Mouse (Mus musculus): ENCODE data around the gene Fscn2. TPM values are rescaled to one million over a fixed set of nuclear protein-coding genes. Genes with fewer than 3 reads are reported as not detected.
"Not testable (repeated sequence)": the region's sequence is repeated elsewhere in the genome, so short reads cannot be mapped to it uniquely, and the experiment has no call there.

Gene Fscn2
- polyA plus RNA-seq, 1 experiment from 2014 or later: 0.62 TPM

DNA sequence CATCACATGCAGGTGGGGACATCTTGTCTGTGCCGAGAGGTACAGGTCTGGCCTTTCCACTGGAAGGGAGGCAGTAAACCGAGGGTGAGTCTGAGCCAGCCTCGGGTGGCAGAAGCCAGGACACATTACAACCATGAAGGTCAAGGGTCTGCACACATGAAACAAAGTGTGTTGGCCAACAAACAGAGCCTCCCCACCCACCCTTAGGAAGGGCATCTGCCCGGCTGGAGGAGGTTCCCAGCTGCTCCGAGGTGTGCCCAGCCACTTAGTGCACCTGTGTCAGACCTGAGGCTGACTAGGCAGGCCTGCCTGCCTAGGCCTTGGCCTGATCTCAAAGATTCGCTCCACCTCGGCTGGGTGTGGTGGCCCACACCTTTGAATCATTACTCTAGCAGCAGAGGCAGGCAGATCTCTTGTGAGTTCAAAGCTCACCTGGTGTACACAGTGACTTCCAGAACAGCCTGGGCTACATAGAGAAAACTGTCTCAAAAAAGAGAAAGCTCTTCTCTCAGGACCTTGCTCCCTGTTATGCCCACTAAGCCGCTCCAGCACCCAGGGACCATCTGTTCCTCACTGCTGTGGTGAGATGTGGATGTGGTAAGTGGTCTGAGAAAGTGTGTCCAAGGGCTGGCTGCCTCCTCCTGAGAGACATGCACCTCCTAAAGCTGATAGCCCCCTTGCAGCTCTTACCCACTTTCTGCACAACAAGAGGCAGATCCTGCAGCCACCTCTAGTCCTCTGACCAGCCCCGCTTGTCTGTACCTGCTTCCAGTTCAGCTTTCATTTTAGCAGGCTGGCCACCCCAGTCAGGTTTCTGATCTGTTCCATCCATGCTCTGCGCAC lies 9.9 kb upstream of the Fscn2 start:
- ATAC-seq (ENCODE audit: insufficient number of reproducible peaks, insufficient read depth, low FRiP score, low read depth): no peak
- 82% methylated on average over 10 of the region's 10 CpGs for WGBS
- Histone ChIP-seq H3K4me3 (ENCODE audit: control insufficient read depth in 1 of 2, insufficient read depth in 1 of 2, low read depth in 1 of 2, low read length in 2 of 2) (peak overlapping the region in 1 of 2 experiments; percentile 100; a peak in 1 of 4 replicates), H3K4me2 (ENCODE audit: low read length) (peak overlapping the region; percentile 98), H3K27me3 (ENCODE audit: control insufficient read depth, insufficient read depth, low read length) (no peaks in the 10 kb centered on the region), H3K4me1 (ENCODE audit: control insufficient read depth in 2 of 2, insufficient read depth in 2 of 2, low read length in 2 of 2) (peaks cover 35 to 46% of the 10 kb centered on the region in 2 experiments), H3K9ac (ENCODE audit: low read length) (peak overlapping the region; percentile 100), H3K9me3 (ENCODE audit: control insufficient read depth, low read length) (no peaks in the 10 kb centered on the region), H3K36me3 (ENCODE audit: control insufficient read depth, insufficient read depth, low read length) (peaks cover 19% of the 10 kb centered on the region), H3K27ac (replicated peaks in 1 of 2; ENCODE audit: control insufficient read depth in 1 of 2, insufficient read depth in 1 of 2, low read depth in 2 of 2, low read length in 2 of 2) (peak overlapping the region; percentile 100)

DNA sequence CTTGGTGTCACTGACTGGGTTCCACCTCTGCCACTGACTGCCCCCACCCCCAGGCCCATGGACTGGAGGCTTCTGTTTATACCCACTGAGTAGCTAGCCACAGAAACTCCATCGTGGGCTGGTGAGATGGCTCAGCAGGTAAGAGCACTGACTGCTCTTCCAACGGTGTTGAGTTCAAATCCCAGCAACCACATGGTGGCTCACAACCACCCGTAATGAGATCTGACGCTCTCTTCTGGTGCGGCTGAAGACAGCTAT lies 9.3 kb upstream of the Fscn2 start:
- H3K9me3 ChIP-seq (ENCODE audit: control insufficient read depth, low read length); H3K9ac ChIP-seq (ENCODE audit: low read length); ATAC-seq (ENCODE audit: insufficient number of reproducible peaks, insufficient read depth, low FRiP score, low read depth); H3K4me2 ChIP-seq (ENCODE audit: low read length); H3K4me3 ChIP-seq (ENCODE audit: control insufficient read depth in 1 of 2, insufficient read depth in 1 of 2, low read depth in 1 of 2, low read length in 2 of 2); H3K27me3 ChIP-seq (ENCODE audit: control insufficient read depth, insufficient read depth, low read length): not testable (repeated sequence)
- H3K36me3 ChIP-seq (ENCODE audit: control insufficient read depth, insufficient read depth, low read length): peaks cover 15% of the 10 kb centered on the region
- peak overlapping the region in 1 of 2 experiments; percentile 100; a peak in 3 of 4 replicates for H3K27ac ChIP-seq (replicated peaks in 1 of 2; ENCODE audit: control insufficient read depth in 1 of 2, insufficient read depth in 1 of 2, low read depth in 2 of 2, low read length in 2 of 2)
- WGBS: 89% methylated on average over 5 of the region's 5 CpGs
- peaks cover 35 to 46% of the 10 kb centered on the region in 2 experiments for H3K4me1 ChIP-seq (ENCODE audit: control insufficient read depth in 2 of 2, insufficient read depth in 2 of 2, low read length in 2 of 2)

DNA sequence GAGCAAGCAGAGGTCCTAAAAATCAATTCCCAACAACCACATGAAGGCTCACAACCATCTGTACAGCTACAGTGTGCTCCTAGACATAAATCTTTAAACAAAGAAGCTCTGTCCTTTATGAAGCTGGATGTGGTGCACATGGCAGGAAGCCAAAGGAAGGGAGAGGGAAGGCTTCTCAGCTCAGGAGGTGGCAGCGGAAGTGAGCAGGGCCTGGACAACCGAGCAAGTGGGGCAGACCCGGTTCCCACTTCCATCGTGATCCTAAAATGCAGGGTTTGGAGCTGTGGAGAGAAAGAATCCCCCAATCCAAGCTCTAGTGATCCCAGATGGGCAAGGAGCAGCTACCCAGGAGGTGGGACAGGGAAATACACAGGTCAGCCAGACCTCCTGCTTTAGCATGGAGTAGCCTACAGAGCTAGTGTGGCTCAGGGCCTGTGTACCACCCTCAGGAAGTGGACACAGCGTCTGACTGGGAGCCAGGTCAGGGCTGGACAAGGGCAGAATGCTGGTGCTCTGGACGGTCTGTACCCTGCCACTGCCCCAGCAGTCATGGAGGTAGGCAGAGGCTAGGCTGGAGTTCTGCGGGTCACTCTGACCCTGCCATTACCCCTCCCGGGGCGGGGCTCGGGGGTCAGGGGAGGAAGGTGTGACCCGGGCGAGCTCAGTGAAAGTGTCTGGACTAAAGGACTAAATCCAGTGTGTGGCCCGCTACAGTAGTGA lies 8.6 kb upstream of the Fscn2 start:
- WGBS: 58% methylated on average over 13 of the region's 13 CpGs
- H3K27ac ChIP-seq (replicated peaks in 1 of 2; ENCODE audit: control insufficient read depth in 1 of 2, insufficient read depth in 1 of 2, low read depth in 2 of 2, low read length in 2 of 2): peak overlapping the region; percentile 53 to 100
- no peak for ATAC-seq (ENCODE audit: insufficient number of reproducible peaks, insufficient read depth, low FRiP score, low read depth)
- peak overlapping the region; percentile 60; the same call in 1 of the 2 replicates for H3K4me2 ChIP-seq (ENCODE audit: low read length)
- peaks cover 39 to 52% of the 10 kb centered on the region in 2 experiments for H3K4me1 ChIP-seq (ENCODE audit: control insufficient read depth in 2 of 2, insufficient read depth in 2 of 2, low read length in 2 of 2)
- H3K36me3 ChIP-seq (ENCODE audit: control insufficient read depth, insufficient read depth, low read length): peaks cover 9% of the 10 kb centered on the region; the same call in 1 of the 2 replicates
- no peak overlapping the region; a peak in 1 of 4 replicates for H3K4me3 ChIP-seq (ENCODE audit: control insufficient read depth in 1 of 2, insufficient read depth in 1 of 2, low read depth in 1 of 2, low read length in 2 of 2)
- no peaks in the 10 kb centered on the region for H3K27me3 ChIP-seq (ENCODE audit: control insufficient read depth, insufficient read depth, low read length)
- H3K9me3 ChIP-seq (ENCODE audit: control insufficient read depth, low read length): no peaks in the 10 kb centered on the region
- H3K9ac ChIP-seq (ENCODE audit: low read length): peak overlapping the region; percentile 65

DNA sequence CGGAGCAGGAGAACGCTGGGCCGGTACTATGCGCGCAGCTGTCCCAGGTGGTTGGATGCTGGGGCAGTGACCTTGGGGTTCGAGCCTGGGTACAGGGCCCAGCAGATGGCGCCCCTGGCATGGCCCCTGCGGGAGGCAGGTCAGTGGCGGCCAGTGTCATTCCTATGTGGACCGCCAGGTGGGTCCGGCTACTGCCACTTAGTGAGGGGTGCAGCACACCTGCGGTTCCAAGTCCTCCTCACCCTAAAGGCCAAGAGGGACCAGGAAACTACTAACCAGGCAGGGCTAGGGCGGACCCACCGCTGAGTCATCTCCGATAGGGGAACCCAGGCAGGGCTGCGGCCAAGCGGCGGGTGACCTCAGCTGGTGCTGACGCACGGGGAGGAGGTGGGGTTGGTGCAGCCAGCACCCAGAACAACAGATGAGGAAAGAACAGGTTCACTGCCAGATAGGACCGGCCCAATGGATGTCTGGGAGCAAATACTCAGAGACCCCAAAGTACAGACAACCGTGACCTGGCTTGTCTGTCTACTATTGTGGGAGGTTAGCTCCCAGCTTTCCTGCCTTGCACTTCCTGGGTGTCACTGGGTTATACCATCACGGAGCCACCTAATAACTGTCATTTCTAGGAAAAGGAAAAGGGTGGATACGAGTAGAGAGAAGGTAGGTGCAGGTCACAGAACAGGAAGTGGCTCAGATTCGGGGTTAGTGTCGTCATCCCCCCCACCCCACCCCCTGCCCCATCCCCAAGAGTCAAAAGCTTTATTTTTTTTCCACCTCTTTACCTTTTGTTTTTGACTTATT lies 7.6 kb upstream of the Fscn2 start:
- WGBS: 13% methylated on average over 26 of the region's 26 CpGs

DNA sequence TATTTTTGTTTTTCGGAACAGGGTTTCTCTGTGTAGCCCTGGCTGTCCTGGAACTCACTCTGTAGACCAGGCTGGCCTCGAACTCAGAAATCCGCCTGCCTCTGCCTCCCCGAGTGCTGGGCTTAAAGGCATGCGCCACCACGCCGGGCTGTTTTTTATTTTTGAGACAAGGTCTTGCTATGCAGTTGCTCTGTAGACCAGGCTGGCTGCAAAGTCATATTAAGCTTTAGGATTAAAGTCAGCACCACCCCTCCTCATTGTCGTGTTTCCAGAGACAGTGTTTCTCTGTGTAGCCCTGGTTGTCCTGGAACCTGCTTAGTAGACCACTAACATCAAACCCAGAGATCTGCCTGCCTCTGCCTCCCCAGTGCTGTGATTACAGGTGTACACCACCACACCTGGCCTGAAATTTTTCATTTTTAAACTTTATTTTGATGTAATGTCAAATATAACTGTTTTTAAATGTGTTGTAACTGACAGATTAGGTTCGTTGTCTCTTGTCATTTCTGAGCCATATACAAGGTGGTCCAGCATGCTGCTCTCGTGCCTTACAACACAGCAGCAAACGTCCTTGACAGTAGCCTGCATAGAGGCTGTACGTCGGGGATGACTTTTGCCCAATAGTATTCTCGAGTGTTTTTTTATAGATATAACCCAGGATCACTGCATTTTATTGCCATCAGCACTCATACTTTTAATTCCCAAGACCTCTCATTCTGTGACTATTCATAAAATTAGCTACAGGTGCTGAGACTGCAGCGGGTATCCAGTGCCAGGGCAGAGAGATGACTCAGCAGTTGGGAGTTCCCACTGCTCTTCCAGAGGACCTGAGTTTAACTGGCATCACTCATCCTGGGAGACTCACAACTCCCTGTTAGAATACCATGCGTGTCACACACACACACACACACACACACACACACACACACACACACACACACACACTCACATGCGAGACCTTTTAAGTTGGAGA lies 6.7 kb upstream of the Fscn2 start:
- no peak overlapping the region for H3K4me3 ChIP-seq (ENCODE audit: control insufficient read depth in 1 of 2, insufficient read depth in 1 of 2, low read depth in 1 of 2, low read length in 2 of 2)
- H3K9ac ChIP-seq (ENCODE audit: low read length): no peak overlapping the region
- WGBS: 83% methylated on average over 17 of the region's 17 CpGs

More for the DNA sequence above, 7.6 kb upstream of the Fscn2 start:
- Histone ChIP-seq H3K36me3 (ENCODE audit: control insufficient read depth, insufficient read depth, low read length) (0 out of 2 replicates have a peak, but pooled peaks cover 9% of the 10 kb centered on the region), H3K27me3 (ENCODE audit: control insufficient read depth, insufficient read depth, low read length) (no peaks in the 10 kb centered on the region), H3K9ac (ENCODE audit: low read length) (peak overlapping the region; percentile 65), H3K4me3 (ENCODE audit: control insufficient read depth in 1 of 2, insufficient read depth in 1 of 2, low read depth in 1 of 2, low read length in 2 of 2) (peak overlapping the region; percentile 6 to 20; a peak in 3 of 4 replicates), H3K4me2 (ENCODE audit: low read length) (peak overlapping the region; percentile 60), H3K9me3 (ENCODE audit: control insufficient read depth, low read length) (no peaks in the 10 kb centered on the region), H3K27ac (replicated peaks in 1 of 2; ENCODE audit: control insufficient read depth in 1 of 2, insufficient read depth in 1 of 2, low read depth in 2 of 2, low read length in 2 of 2) (peak overlapping the region in 1 of 2 experiments; percentile 100; a peak in 2 of 4 replicates), H3K4me1 (ENCODE audit: control insufficient read depth in 2 of 2, insufficient read depth in 2 of 2, low read length in 2 of 2) (peaks cover 49 to 61% of the 10 kb centered on the region in 2 experiments)
- ATAC-seq (ENCODE audit: insufficient number of reproducible peaks, insufficient read depth, low FRiP score, low read depth): peak; percentile 11; the same call in 1 of the 2 replicates

DNA sequence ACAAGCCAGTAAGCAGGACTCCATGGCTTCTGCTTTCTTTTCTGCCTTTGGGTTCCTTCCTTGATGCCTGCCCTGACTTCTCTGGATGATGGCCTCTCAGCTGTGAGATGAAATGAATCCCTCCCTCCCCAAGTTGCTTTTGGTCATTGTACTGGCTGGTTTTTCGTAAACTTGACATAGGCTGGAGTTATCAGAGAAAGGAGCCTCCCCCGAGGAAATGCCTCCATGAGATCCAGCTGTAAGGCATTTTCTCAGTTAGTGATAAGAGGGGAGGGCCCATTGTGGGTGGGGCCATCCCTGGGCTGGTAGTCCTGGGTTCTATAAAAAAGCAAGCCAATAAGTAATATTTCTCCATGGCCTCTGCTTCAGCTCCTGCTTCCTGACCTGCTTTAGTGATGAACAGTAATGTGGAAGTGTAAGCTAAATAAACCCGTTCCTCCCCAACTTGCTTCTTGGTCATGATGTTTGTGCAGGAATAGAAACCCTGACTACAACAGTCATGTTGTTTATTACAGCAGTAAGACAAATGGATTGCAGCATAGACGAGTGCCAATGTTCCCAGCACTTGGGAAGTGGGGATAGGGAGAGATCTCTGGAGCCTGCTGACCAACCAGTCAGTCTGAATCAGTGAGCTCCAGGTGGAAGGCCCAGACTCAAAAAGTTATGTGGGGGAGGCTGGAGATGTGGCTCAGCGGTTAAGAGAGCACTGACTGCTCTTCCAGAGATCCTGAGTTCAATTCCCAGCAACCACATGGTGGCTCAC lies 5.9 kb upstream of the Fscn2 start:
- Histone ChIP-seq H3K9me3 (ENCODE audit: control insufficient read depth, low read length) (no peaks in the 10 kb centered on the region), H3K27me3 (ENCODE audit: control insufficient read depth, insufficient read depth, low read length) (no peaks in the 10 kb centered on the region), H3K36me3 (ENCODE audit: control insufficient read depth, insufficient read depth, low read length) (0 out of 2 replicates have a peak, but pooled peaks cover 9% of the 10 kb centered on the region), H3K9ac (ENCODE audit: low read length) (0 out of 2 replicates have a peak overlapping the region, but pooled peaks have one; percentile 21), H3K4me2 (ENCODE audit: low read length) (no peak overlapping the region), H3K4me1 (ENCODE audit: control insufficient read depth in 2 of 2, insufficient read depth in 2 of 2, low read length in 2 of 2) (peaks cover 54 to 77% of the 10 kb centered on the region in 2 experiments), H3K27ac (replicated peaks in 1 of 2; ENCODE audit: control insufficient read depth in 1 of 2, insufficient read depth in 1 of 2, low read depth in 2 of 2, low read length in 2 of 2) (peak overlapping the region; percentile 31 to 55; a peak in 3 of 4 replicates), H3K4me3 (ENCODE audit: control insufficient read depth in 1 of 2, insufficient read depth in 1 of 2, low read depth in 1 of 2, low read length in 2 of 2) (no peak overlapping the region)
- WGBS: 46% methylated on average over 5 of the region's 5 CpGs
- ATAC-seq (ENCODE audit: insufficient number of reproducible peaks, insufficient read depth, low FRiP score, low read depth): no peak

More for the DNA sequence above, 6.7 kb upstream of the Fscn2 start:
- 0 out of 2 replicates have a peak, but pooled peaks cover 9% of the 10 kb centered on the region for H3K36me3 ChIP-seq (ENCODE audit: control insufficient read depth, insufficient read depth, low read length)
- H3K27ac ChIP-seq (replicated peaks in 1 of 2; ENCODE audit: control insufficient read depth in 1 of 2, insufficient read depth in 1 of 2, low read depth in 2 of 2, low read length in 2 of 2): peak overlapping the region; percentile 31 to 55; a peak in 3 of 4 replicates
- no peaks in the 10 kb centered on the region for H3K9me3 ChIP-seq (ENCODE audit: control insufficient read depth, low read length)
- peaks cover 48 to 70% of the 10 kb centered on the region in 2 experiments for H3K4me1 ChIP-seq (ENCODE audit: control insufficient read depth in 2 of 2, insufficient read depth in 2 of 2, low read length in 2 of 2)
- no peak overlapping the region; the same call in 1 of the 2 replicates for H3K4me2 ChIP-seq (ENCODE audit: low read length)
- no peak for ATAC-seq (ENCODE audit: insufficient number of reproducible peaks, insufficient read depth, low FRiP score, low read depth)
- no peaks in the 10 kb centered on the region for H3K27me3 ChIP-seq (ENCODE audit: control insufficient read depth, insufficient read depth, low read length)
